Mouse (Mus musculus) spleen, adult 12 weeks (tissue): ENCODE measurements around the gene Rbfox2.

Source experiments
- DNase-seq: peaks from one replicate; pipeline ENCODE4 v3.0.0; 2022; ENCODE audit warnings: low spot score

Gene Rbfox2

DNA sequence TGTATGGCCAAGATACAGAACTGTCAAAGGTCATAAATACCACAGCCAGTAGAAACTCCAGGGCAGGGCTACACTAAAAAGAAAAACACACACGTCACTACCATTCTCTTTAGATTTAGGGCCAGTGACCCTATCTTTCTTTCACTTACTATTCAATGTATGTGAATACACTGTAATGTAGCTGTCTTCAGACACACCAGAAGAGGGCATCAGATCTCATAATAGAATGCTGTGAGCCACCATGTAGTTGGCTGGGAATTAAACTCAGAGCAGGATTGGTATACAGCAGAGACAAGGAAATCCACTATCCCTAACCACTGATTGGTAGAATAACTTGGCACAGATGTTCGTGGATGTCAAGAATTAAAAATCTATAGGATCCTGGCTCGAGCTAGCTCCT, 76.7 kb downstream of the Rbfox2 start:
- DNase-seq: no peak

DNA sequence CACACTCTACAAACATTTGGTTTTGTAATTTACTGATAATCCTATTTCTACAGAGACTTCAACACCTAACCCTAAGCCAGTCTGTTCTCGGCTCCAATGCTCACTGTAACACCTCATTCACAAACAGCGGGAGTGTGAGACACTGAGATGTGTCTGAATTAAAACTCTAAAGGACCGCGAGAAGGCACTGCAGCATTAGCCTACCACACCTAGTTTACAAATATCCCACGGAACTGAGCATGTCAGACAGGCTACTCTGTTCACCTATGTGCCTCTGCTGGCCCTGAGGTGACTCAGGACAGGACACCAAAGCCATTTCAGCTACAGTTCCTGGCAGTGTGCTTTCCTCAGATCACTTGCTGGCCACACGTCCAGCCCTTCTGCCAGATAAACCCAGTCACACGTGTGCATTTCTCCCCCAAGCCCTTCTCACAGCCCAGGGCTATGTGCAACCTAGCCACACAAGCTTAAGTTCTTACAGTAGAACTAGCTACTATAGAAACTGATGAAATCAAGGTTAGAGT, 79.9 kb downstream of the Rbfox2 start:
- DNase-seq: no peak

DNA sequence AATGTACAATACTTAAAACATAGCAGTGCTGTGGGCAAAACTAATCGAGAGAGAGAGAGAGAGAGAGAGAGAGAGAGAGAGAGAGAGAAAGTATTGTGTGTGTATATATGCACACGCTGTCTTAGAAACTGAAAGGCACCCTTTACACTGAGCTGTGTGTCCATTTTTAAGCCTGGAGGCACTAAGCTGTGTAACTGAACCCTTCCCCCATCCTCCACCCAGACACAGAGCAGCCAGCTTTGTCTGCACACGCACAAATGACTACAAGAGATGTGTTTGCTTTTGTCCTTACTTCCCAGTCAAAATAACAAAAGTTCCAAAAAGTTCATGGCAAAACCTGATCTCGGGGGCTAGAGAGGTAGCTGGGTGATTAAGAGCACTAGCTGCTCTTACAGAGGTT, 80.9 kb downstream of the Rbfox2 start:
- no peak for DNase-seq

DNA sequence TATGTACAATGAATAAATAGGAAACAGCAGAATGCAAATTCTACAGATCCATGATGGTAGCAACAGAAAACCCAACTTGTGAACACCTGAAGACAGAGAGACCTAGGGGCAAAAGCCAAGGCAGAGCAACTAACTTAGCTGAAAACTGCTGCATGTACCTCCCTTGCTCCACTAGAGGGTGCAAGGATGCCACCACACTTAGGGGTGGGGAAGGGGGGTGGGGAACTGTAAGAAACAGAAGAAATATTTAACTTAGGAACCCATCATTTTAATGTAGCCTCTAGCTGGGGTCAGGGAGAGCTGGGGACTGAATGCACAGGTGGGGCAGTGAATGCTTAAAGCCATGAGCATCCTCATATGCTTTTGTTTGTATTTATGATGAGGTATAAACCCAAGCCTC, 81.5 kb downstream of the Rbfox2 start:
- no peak for DNase-seq

- no peak for DNase-seq
Observed at GRCm38 (mm10) chr15:77220833-77221232, 86.0 kb downstream of the Rbfox2 start.

- no peak for DNase-seq
Observed at GRCm38 (mm10) chr15:77220137-77220536, 86.7 kb downstream of the Rbfox2 start.

DNA sequence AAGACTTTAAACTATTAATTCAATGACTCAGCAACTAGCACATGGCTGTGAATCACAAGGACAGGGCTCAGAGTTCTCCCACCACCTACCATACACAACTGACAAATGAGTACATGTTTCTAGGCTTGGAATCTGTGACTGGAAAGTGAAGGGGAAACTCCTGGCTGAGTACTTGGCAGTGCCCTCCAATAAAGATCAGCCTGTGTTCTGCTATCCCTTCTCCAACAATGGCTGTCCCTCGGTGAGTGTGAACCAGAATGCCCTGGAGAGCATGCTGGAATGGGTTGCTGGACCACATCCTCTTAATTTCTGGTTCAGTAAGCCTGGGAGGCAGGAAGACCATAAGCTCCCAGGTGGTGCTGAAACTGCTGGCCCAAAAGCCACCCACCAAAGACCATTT, 87.2 kb downstream of the Rbfox2 start:
- no peak for DNase-seq

DNA sequence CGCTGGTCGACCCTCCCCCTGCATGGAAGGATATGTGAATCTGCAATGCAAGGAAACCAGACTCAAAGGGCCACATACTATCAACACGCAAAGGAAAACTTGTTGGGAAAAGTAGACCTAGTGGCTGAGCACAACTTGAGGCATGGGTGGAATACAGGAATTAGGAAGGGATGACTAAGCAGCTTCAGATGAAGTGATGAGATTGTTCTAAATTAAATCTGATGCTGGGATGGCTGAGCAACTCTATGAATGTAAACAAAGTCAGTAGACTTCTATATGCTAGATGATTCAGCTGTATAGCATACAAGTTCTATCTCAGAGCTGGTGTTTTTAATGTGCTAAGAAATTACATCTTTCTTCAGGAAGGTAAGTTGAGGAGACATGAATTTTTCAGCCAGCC, 88.8 kb downstream of the Rbfox2 start:
- no peak for DNase-seq

GRCm38 (mm10) chr15:77217523-77217922, 89.3 kb downstream of the Rbfox2 start:
- DNase-seq: no peak

DNA sequence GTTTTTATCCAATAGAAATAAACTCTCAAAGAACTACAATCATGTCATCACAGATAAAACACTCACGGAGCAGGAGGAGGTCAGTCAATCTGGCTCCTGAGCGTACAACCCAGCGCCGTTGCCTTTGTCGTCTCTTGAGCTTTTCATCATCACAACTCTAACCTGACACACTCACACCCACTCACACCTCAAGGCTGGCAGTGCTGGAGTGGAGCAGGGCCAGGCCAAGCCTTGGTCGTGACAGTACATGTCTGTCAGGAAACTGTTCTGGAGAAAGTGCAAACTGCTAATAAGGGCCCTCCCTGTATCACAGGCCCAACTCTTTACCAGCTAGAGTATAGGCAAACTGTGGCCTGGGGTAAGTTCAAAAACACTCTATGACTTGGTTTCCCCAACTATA, 90.1 kb downstream of the Rbfox2 start:
- no peak for DNase-seq

- no peak for DNase-seq
Observed at GRCm38 (mm10) chr15:77215178-77215800, 91.5 kb downstream of the Rbfox2 start.

- no peak for DNase-seq
Observed at GRCm38 (mm10) chr15:77214410-77215107, 92.2 kb downstream of the Rbfox2 start.

DNA sequence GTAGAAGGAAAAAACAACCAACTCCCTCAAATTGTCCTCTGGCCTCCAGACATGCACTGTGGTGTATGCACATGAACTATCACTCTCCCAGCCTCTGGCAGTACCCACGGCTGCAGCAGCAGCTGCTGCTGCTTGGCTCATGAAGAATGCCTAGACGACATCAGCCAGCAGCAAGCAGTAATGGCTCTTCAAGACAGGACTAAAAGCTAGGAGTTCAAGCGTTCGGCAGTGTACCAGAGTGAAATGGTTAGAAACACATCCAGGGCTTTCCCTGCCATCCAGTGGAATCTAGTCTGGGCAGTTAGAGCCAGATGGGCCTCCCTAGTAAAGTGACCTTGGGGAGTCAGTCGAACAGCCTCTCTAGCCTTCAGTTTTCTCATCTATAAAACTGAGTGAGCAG, 93.0 kb downstream of the Rbfox2 start:
- DNase-seq: no peak

GRCm38 (mm10) chr15:77212818-77213217, 94.0 kb downstream of the Rbfox2 start:
- no peak for DNase-seq

DNA sequence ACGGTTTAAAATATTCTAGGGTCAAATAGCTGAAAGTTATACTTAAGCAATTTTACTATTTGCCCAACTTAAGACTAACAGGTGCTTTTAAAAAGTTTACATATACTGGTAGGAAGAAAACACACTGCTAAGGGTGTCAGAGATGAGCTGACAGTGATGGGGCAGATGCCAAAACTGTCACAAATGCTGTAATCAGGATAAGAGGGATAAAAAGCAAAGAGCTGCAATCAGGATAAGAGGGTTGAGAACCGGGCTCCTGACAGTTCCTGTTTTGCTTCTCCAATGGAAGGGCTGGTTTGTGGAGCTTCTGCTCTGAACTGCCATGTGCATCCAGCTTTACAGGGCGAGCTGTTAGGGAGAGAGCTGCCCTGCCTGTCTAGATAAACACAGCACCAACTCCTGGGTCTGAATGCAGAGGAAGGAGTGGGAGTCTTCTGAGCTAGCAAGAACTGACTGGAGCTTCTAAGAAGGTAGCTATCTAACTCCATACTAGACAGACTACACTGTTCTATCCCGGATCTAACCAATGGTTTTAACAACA, 94.5 kb downstream of the Rbfox2 start:
- DNase-seq: no peak

DNA sequence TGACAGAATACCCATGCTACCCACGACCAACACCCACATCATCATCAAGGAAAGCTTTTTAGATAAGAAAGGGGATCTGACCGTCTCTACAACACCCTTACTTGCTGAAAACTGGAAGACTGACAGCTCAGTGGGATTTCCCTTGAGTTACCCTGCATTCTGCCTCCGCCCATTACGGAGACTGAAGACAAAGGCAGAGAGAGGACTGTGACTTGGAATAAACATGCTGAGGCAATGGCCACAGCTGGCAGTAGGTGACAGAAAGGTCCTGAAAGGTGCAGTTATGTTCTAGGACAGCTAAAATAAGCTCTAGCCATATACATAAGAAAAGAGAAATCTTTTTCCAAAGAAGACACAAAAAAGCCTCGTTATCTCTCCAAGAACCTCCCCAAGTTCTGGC, 99.8 kb downstream of the Rbfox2 start:
- no peak for DNase-seq

DNA sequence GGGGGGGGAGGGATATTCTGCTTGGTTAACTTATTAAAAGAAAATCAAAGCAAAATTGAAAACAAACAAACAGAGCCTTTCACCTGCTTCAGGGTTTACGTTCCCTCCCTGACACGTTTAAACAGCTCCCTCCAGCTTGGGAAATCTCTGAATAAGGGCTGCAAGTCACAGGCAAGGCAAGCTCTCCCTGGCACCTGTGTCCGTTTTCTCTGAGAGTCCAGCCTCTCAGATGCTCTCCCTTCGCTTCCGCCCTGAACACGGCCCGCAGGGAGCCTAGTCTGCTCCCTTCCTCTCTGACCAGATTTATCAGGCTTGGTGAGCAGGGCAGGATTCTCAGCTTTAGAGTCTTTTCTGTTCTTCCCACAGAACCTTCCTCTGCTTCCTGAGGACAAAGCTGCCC, 101.9 kb downstream of the Rbfox2 start:
- DNase-seq: no peak

- no peak for DNase-seq
Observed at GRCm38 (mm10) chr15:77203255-77203981, 103.4 kb downstream of the Rbfox2 start.

- no peak for DNase-seq
Observed at GRCm38 (mm10) chr15:77202881-77203254, 103.9 kb downstream of the Rbfox2 start.

- no peak for DNase-seq
Observed at GRCm38 (mm10) chr15:77202223-77202622, 104.6 kb downstream of the Rbfox2 start.

DNA sequence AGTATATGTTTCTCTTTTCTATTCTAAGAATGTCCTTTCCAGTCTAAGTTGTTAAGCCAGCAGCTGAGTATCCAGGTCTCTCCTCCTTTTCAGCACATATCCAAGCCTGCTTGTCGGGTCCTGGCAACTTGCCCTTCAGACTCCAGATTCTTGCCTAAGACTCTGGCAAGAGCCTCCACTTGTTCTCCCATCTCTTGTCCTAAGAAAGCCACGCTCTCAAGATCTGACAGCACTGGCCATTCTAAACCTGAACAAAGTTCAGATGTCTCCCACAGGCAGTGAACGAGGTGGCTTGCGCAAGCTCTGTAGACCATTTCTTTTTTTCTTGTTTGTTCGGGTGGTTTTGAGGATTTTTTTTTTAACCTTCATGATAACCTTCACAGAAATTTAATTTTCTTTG, 110.0 kb downstream of the Rbfox2 start:
- DNase-seq: no peak

DNA sequence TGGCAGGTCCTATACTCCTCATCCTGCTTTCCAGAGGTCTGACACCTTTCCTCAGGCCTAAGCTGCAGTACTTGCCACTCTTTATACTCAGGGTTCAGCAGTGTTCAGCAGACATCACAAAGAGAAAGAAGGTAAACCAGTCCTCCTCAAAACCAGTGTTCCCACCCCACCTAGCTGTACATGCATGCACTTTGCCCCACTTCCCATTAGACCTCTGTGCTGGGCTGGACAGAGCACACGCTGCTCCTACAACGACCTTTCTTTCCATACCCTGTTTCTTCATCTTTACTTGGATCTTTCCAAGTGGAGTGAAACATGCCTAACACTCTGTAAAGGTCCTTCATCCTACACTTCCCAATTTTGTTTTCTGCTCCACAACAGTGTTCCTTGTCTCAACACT, 110.8 kb downstream of the Rbfox2 start:
- DNase-seq: no peak
